Mouse (Mus musculus) midbrain, embryonic 10.5 days (tissue): Measurements from ENCODE around the gene Dennd2a. TPM values are rescaled to one million over a fixed set of nuclear protein-coding genes. Genes with fewer than 3 reads are reported as not detected.

Experiments used
- DNase-seq: peaks from one replicate; pipeline ENCODE4 v3.0.0-alpha.2; 2017; ENCODE audit warnings: low spot score
- H3K27ac ChIP-seq: fragments of 300-500 bp; sonication (generic); replicated peaks from 2 replicates; pipeline ENCODE4 v1.5.1; 2016; ENCODE audit warnings: mild to moderate bottlenecking
- H3K27me3 ChIP-seq: fragments of 300-500 bp; sonication (generic); 2 replicates; pipeline ENCODE4 v1.6.1; 2016; ENCODE audit warnings: low read depth, mild to moderate bottlenecking; ENCODE audit not compliant: poor library complexity, severe bottlenecking
- H3K36me3 ChIP-seq: fragments of 300-500 bp; sonication (generic); 2 replicates; pipeline ENCODE4 v1.6.1; 2016; ENCODE audit warnings: mild to moderate bottlenecking, moderate library complexity
- H3K4me1 ChIP-seq: fragments of 300-500 bp; sonication (generic); 2 replicates; pipeline ENCODE4 v1.6.1; 2016
- H3K4me3 ChIP-seq: fragments of 300-500 bp; sonication (generic); 2 replicates; pipeline ENCODE4 v1.5.1; 2016; ENCODE audit warnings: mild to moderate bottlenecking, moderate library complexity
- H3K9me3 ChIP-seq: fragments of 300-500 bp; sonication (generic); replicated peaks from 2 replicates; pipeline ENCODE4 v1.6.1; 2016; ENCODE audit warnings: mild to moderate bottlenecking
- WGBS: fragments of 180-500 bp; shearing (Covaris S2); methylation state at CpG from one replicate; pipeline ENCODE4 v1.1.7; 2016; 5-methylcytosine and 5-hydroxymethylcytosine counted together
- polyA plus RNA-seq: library from polyadenylated mRNA; unstranded; fragments of >200 nt; fragmentation: Nextera tagmentation; extraction: Ambion mirVana; gene quantifications from 2 replicates; pipeline ENCODE4 v1.2.1, GENCODE M21; 2016

Gene Dennd2a
- polyA plus RNA-seq, 1 experiment from 2014 or later = 42.3 TPM

- Histone ChIP-seq H3K27me3 (peaks cover 10% of the 10 kb centered on the region; the same call in 1 of the 2 replicates), H3K4me1 (peaks cover 14% of the 10 kb centered on the region), H3K4me3 (no peak overlapping the region), H3K27ac (no peak overlapping the region), H3K9me3 (no peaks in the 10 kb centered on the region), H3K36me3 (peaks cover 22% of the 10 kb centered on the region)
- 91% methylated on average over 1 of the region's 1 CpGs for WGBS
- DNase-seq = no peak
Observed at GRCm38 (mm10) chr6:39414106-39414505, 143.6 kb downstream of the Dennd2a start.

Other genes starting within 250 kb of the Dennd2a start
- gene Slc37a3, start 180.2 kb downstream of the Dennd2a start, polyA plus RNA-seq = 45.3 and 51.4 TPM in 2 replicates
- 0.28 and 0.30 TPM in 2 replicates for gene Rab19, start 176.7 kb downstream of the Dennd2a start, polyA plus RNA-seq
- 88.2 and 104 TPM in 2 replicates for gene Mkrn1, start 137.4 kb downstream of the Dennd2a start, polyA plus RNA-seq
- 26.6 and 28.4 TPM in 2 replicates for gene Adck2, start 16.0 kb upstream of the Dennd2a start, polyA plus RNA-seq
- gene Gm42420, start 27.9 kb upstream of the Dennd2a start, polyA plus RNA-seq = 0.57 and 1.3 TPM in 2 replicates
- gene Ndufb2, start 34.7 kb upstream of the Dennd2a start, polyA plus RNA-seq = 282 and 288 TPM in 2 replicates
- gene Braf, start 167.6 kb upstream of the Dennd2a start, polyA plus RNA-seq = 17.9 and 19.0 TPM in 2 replicates